Mouse (Mus musculus) gastrocnemius, postnatal 25 days (tissue): ENCODE measurements around the gene Rnf157. TPM values are rescaled to one million over a fixed set of nuclear protein-coding genes. Genes with fewer than 3 reads are reported as not detected.

Experiments
- DNase-seq: peaks from one replicate; pipeline ENCODE4 v3.0.0; 2022
- long read RNA-seq, 2 experiments: library from polyadenylated mRNA; stranded (forward); transcript quantifications; one replicate each; pipeline ENCODE4 v2.0.0; 2021
- total RNA-seq, 2 experiments: library from RNA; stranded (reverse); gene quantifications; 1 replicate in 1 of 2; 2 replicates in 1 of 2; pipeline ENCODE4 v1.2.3; 2021

Gene Rnf157
- total RNA-seq = 10 to 100 TPM; 21.8 to 31.4 TPM
- long read RNA-seq, experiment 1, full-length matches to known transcripts = 16 of 32 reads
- long read RNA-seq, experiment 1, partial matches to known transcripts = 7 of 32 reads
- long read RNA-seq, experiment 1, other reads (novel, unspliced or antisense) = 9 of 32 reads
- long read RNA-seq, experiment 2, full-length matches to known transcripts = 8 of 29 reads
- long read RNA-seq, experiment 2, partial matches to known transcripts = 7 of 29 reads
- long read RNA-seq, experiment 2, other reads (novel, unspliced or antisense) = 14 of 29 reads

GRCm38 (mm10) chr11:116412904-116413630, at the start of gene Rnf157:
Gene Rnf157, minus strand, starts transcription at chr11:116413032.
- DNase-seq = peak; percentile 87

DNA sequence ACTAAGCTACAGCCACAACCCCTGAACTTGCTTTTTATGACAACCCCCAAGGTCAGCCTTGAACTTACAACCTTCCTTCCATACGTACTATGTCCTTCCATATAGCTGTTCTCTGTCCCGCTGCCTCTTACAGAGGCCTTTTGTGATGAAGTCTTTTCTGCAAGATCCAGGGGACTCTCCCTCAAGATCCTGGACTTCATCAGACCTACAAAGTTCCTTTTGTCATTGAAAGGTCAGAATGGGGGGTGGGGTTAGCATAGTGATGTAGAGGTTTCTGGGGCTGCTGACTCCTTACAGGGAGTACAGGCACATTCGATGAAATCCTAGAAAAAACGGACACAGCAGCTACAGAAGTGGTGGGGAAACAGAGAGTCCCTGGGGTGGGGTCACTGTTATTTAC, 47.0 kb upstream of the Rnf157 start:
- no peak for DNase-seq

DNA sequence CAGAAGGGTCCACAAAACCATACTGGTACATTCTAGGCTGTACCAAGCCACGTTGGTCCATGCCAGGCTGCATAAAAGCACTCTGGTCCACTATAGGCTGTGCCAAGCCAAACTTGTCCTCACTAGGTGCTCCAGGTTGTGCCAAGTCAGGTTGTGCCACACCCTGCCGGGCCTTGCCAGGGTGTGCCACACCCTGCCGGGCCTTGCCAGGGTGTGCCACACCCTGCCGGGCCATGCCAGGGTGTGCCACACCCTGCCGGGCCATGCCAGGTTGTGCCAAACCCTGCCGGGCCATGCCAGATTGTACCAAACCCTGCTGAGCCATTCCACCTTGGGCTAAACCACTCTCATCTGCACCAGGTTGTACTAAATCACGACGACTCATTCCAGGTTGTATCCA, 43.4 kb upstream of the Rnf157 start:
- DNase-seq = no peak

- DNase-seq = no peak
Observed at GRCm38 (mm10) chr11:116453889-116454288, 41.1 kb upstream of the Rnf157 start.

DNA sequence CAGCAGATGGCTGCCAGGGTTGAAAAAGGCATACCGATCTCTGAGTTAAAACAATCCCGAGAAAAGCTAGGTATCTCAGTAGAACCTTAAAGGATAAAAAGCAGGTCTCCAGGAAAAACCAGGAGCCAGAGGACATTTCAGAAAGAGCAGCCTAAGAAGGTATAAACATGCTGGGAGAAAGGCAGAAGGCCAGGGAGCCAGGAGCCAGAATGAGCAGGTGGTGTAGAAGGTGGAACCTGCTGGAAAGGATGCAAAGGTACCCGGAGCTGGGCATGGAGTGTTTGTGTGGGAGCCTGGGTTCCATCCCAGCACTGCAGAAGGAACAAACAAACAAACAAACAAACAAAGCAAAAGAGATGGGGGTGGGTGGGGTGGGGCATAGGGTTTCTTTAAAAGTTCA, 36.5 kb upstream of the Rnf157 start:
- DNase-seq = no peak

- DNase-seq = no peak
Observed at GRCm38 (mm10) chr11:116447822-116448221, 35.0 kb upstream of the Rnf157 start.

- no peak for DNase-seq
Observed at GRCm38 (mm10) chr11:116446308-116446887, 33.6 kb upstream of the Rnf157 start.

DNA sequence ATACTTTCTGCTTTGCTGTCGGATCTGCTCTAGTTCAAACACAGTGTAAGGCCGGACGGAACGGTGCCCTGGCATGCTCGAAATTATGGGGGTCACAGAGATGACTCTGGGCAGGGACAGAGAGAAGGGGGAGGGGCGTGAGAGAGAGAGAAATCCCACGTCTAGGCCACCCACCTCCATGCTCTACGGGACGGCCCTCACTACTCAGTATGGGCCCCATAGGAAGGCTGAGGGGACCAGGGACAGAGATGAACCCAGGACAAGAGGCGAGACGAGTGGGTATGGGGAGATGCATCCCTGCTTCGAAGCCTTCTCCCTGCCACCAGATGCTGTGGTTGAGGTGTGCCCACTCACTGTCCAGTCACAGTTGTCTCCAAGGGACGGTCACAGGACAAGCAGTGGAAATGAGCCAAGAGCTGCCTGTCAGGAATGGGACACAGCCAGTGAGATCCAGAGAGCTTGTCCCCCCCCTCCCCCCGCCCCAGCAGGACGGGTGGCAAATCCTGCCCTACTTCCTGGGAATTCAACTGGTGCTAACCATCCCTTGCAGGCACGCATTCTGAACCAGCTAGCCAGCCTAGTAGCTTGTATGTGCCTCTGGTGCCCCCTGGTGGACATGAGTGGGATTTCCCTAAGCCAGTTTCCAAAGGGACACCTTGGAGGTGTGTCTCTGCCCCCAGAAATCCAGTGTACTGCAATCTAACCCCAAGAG, 32.9 kb upstream of the Rnf157 start:
- peak; percentile 79 for DNase-seq

DNA sequence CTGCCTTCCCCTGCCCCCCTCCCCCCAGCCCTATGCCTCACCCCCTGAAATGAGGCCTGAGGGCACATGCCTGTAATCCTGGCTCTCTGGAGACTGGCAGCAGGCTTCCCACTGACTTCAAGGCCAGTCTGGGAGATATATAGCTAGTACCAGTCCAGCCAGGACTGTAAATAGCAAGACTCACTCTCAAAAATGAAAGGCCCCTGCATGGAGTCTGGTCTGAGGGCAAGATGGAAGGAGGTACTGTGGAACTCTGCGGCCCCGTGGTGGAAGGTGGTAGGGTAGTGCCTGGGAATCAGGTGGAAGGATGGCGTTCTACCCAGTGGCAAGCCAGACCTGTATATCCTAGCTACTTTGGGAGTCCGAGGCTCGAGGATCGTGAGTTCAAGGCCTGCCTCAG, 31.1 kb upstream of the Rnf157 start:
- no peak for DNase-seq

DNA sequence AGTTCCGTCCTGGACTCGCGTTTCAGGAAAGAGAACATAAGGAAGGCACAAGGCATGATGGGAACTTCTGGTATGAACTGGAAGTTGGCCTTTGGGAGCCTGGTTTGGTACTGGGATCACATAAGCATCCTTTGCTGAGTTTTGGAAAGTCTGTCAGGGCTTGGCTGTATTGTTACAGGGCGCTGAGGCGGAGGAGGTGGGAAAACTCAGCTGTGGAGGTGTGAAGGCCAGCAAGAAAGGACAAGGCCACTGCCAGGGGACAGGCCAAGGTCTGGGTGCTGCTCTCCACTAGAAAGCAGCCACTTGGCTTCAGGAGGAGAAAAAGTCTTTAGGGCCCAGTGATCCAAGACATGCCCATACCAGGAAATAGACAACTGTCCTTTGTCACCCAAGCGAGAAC, 30.5 kb upstream of the Rnf157 start:
- no peak for DNase-seq

DNA sequence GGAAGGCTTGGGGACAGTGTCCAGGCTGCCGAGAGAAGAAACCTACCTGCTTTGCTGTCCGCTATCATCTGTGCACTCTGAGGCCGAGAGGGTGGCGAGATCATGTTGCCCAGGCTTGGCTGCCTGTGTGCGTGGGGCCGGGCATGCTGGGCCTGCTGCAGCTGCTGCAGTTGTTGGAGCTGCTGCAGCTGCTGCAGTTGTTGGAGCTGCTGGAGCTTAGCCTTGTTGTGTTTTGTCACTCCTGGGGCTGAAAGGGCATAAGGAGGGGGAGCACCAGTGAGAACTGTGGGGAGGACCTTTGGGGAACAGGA, 30.0 kb upstream of the Rnf157 start:
- DNase-seq = no peak

DNA sequence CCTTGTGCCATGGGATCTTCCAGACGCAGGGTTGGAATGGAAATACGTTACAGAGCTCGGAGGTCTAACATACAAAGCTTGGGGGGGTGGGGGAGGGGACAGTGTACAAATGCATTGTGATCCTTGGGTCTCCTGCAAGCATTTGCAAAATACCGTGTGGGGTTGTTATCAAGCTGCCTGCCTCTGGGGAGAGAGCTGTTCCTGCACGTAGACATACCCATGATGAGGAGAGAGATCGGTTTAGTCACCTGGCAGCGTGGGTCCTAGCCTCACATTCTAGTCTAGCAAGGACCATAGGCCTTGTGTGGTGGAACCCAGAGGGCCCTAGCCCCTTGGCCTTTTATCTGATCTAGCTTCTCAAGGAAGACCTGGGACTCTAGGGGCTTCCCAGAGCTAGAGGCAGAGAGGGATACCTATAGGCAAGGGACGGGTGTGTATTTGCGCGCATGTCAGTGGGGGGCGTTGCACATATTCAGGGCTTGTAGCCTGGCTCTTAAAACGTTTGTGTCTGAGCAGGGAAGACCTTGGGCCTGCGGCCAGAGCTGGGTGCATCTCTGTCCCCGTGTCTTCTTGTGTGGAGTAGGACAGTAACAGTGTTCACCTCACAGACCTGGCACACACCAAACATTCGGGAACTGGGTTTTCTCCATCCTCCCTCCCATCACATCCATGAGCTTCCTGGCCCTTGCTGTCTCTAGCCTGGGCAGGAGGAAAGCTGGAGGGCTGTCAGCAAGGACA, 29.5 kb upstream of the Rnf157 start:
- no peak for DNase-seq

DNA sequence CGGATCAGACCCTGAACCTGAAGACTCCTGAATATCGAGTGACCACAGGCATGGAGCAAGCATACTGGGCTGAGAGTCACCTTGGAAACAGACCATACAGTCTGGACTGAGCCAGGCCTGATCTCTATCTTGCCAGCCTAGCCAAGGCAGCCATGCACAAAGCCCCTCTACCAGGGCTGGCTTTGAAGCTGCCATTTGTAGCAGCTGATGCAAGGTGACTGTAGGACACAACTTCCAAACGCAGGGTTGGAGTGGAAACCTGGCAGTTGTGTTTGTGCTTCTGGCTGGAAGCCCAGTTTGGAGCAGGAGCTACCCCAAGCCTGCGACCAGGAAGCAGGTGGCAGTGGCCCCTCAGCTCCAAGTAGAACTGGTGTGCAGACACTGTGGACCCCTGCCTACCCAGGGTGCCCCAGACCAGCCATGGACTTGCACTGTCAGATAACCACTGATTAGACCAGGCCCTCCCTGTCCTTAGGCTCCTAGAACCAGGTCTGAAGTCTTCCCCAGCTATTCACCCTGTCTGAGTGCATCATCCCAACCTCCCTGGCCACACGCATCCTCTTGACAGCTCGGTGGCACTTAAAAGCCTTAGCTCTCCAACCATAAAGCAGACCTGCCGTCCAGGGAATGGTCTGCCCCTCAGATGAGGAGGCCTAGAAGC, 27.7 kb upstream of the Rnf157 start:
- DNase-seq = peak; percentile 50

DNA sequence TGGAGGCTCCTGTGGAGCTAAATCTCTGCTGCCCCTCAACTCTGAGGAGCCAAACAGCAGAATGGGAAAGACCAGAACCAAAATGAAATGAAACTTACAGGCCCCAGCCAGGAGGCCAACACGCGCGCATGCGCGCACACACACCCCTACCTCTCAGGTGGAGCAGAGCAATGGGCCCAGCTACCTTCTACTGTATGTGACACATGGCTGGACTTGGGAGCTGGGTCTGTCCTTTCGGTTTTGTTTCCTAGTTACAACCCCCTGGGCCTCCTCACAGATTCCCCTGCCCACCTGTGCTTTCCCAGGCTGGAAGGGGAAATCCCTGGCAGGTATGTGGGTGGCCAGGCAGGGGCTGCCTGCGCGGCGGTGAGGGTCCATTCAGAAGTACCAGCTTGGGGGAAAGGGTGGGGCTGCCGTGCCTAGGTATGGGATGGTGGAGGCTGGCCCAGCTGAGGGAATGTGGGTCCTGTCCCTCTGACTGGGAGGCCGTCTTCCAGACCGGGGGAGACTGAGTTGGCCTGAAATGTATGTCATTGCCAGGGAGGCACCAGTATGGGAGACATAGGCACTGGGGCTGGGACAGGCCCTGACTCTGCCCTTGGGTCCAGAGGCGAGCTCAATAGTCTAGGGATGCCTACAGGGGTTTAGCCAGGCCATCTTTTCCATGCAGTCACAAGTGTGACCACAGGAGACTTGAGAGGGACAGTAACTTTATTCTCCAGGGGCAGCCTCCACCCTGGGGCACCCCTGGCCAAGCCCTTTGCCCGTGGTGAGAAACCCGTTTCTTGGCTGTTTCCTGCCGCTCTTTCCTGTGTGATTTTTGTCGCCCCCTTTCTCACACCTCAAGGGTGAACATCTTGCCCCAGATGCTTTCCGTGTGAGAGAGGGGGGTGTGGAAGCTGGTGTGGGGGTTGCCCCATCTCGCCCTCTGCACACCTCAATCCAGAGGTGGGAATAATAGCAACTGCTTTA, 26.7 kb upstream of the Rnf157 start:
- no peak for DNase-seq

DNA sequence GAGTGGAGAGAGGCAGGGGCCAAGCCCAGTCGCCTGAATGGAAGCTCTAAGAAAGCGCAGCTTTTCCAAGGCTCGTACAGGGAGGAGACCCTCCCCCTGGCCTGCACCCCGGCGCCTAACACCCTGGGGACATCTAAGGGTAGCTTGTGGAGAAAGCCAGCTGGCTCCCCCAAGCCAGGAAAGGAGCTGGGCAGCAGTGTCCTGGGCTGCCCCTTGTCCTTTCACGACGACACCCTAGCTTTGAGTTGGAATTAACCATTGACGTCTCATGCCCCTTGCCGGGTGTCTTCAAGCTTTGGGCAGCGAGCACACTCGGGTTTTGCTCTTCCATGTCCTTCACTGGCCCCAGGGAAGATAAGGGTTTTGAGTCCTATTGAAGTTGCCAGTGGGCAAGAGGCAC, 24.7 kb upstream of the Rnf157 start:
- peak; percentile 45 for DNase-seq

GRCm38 (mm10) chr11:116436725-116437331, 24.0 kb upstream of the Rnf157 start:
- DNase-seq = peak; percentile 84

- no peak for DNase-seq
Observed at GRCm38 (mm10) chr11:116435992-116436724, 23.3 kb upstream of the Rnf157 start.

GRCm38 (mm10) chr11:116434967-116435752, 22.3 kb upstream of the Rnf157 start:
- no peak for DNase-seq
